Comparison of ENCODE assay signal across 31 mouse cellular contexts in genomic region chr15:13194048-13194447, GRCm38 (mm10). TPM values are rescaled to one million over a fixed set of nuclear protein-coding genes. Genes with fewer than 3 reads are reported as not detected.
DNase-seq lines count a peak whose midpoint lies in the region; ATAC-seq and TF ChIP-seq lines count a peak whose summit lies in the region.
"Had no signal": no experiment of that assay in that cellular context is flagged by ENCODE, and none has a peak within 500 bp of the region (broad histone marks: within the 10 kb centered on the region; RNA-seq: fewer than 3 reads in every experiment).

No protein-coding gene starts in this region.

- no peak for DNase-seq in hindbrain, embryonic 14.5 days (ENCODE audit: low spot score)
- DNase-seq in midbrain, embryonic 11.5 days (ENCODE audit: low spot score, missing footprints), result peak; percentile 68
- DNase-seq in midbrain, postnatal 0 days (ENCODE audit: low spot score), result no peak
- no peak for DNase-seq in midbrain, embryonic 10.5 days (ENCODE audit: low spot score)
- no peak for DNase-seq in MEL (ENCODE audit: low read depth, low spot score)
- DNase-seq in heart, postnatal 25 days (ENCODE audit: low spot score), result no peak
- DNase-seq: adrenal gland, adult 8-10 months; adrenal gland, postnatal 25 days; cerebellum, adult 11-12 months; cerebellum, adult 8-10 months; cerebellum, postnatal 10 days; cerebellum, postnatal 36 days; embryo, embryonic 11 days; forebrain, postnatal 0 days; gastrocnemius, adult 2 months; gastrocnemius, postnatal 14 days; heart, adult 18-20 months; heart, postnatal 14 days had no signal

- H3K27me3 ChIP-seq in hindbrain, embryonic 14.5 days (ENCODE audit: control insufficient read depth, insufficient read depth, low read length), result no peaks in the 10 kb centered on the region
- no peaks in the 10 kb centered on the region for H3K27me3 ChIP-seq in hindbrain, embryonic 13.5 days
- H3K27me3 ChIP-seq in midbrain, embryonic 11.5 days (ENCODE audit: control insufficient read depth, insufficient read depth, low read length), result no peaks in the 10 kb centered on the region
- H3K27me3 ChIP-seq in midbrain, postnatal 0 days (ENCODE audit: insufficient read depth, low read length), result no peaks in the 10 kb centered on the region
- no peaks in the 10 kb centered on the region for H3K27me3 ChIP-seq in midbrain, embryonic 15.5 days (replicated peaks)
- H3K27me3 ChIP-seq in midbrain, embryonic 10.5 days (ENCODE audit: low read depth, poor library complexity, severe bottlenecking), result no peaks in the 10 kb centered on the region
- no peaks in the 10 kb centered on the region for H3K27me3 ChIP-seq in MEL (ENCODE audit: control insufficient read depth in 1 of 2, insufficient read depth in 2 of 2, low read length in 2 of 2)
- H3K27me3 ChIP-seq: embryonic facial prominence, embryonic 13.5 days; heart, embryonic 13.5 days; hindbrain, embryonic 12.5 days had no signal

- H3K4me3 ChIP-seq in hindbrain, embryonic 14.5 days (replicated peaks; ENCODE audit: low read length), result no peak overlapping the region
- H3K4me3 ChIP-seq in hindbrain, embryonic 13.5 days, result no peak overlapping the region
- H3K4me3 ChIP-seq in midbrain, embryonic 11.5 days (ENCODE audit: low read depth, low read length), result no peak overlapping the region
- no peak overlapping the region for H3K4me3 ChIP-seq in midbrain, postnatal 0 days (ENCODE audit: low read depth, low read length)
- no peak overlapping the region for H3K4me3 ChIP-seq in midbrain, embryonic 15.5 days
- no peak overlapping the region for H3K4me3 ChIP-seq in midbrain, embryonic 10.5 days
- no peak overlapping the region for H3K4me3 ChIP-seq in MEL (ENCODE audit: control insufficient read depth in 1 of 2, insufficient read depth in 1 of 2, low read depth in 2 of 2, low read length in 2 of 2)
- H3K4me3 ChIP-seq: embryonic facial prominence, embryonic 10.5 days; embryonic facial prominence, embryonic 13.5 days; erythroblast, embryonic 14.5 days; gastrocnemius, adult 2 months; heart, embryonic 10.5 days; heart, embryonic 13.5 days; hindbrain, embryonic 12.5 days had no signal

- H3K4me1 ChIP-seq in hindbrain, embryonic 14.5 days (replicated peaks; ENCODE audit: control insufficient read depth, insufficient read depth, low read length), result no peaks in the 10 kb centered on the region
- H3K4me1 ChIP-seq in hindbrain, embryonic 13.5 days (replicated peaks), result no peaks in the 10 kb centered on the region
- no peaks in the 10 kb centered on the region for H3K4me1 ChIP-seq in midbrain, embryonic 11.5 days (ENCODE audit: control insufficient read depth, insufficient read depth, low read length)
- H3K4me1 ChIP-seq in midbrain, postnatal 0 days (ENCODE audit: insufficient read depth, low read length), result no peaks in the 10 kb centered on the region
- H3K4me1 ChIP-seq in midbrain, embryonic 15.5 days, result no peaks in the 10 kb centered on the region
- H3K4me1 ChIP-seq in midbrain, embryonic 10.5 days, result peaks cover 6% of the 10 kb centered on the region; the same call in 1 of the 2 replicates
- H3K4me1 ChIP-seq in MEL (ENCODE audit: control insufficient read depth in 1 of 2, insufficient read depth in 2 of 2, low read length in 2 of 2), result no peaks in the 10 kb centered on the region
- H3K4me1 ChIP-seq: embryonic facial prominence, embryonic 10.5 days; embryonic facial prominence, embryonic 13.5 days; heart, embryonic 10.5 days; hindbrain, embryonic 12.5 days had no signal

- no peaks in the 10 kb centered on the region for H3K9me3 ChIP-seq in hindbrain, embryonic 14.5 days (ENCODE audit: control insufficient read depth, low read length)
- H3K9me3 ChIP-seq in hindbrain, embryonic 13.5 days, result no peaks in the 10 kb centered on the region
- H3K9me3 ChIP-seq in midbrain, embryonic 11.5 days (ENCODE audit: control insufficient read depth, low read length), result no peaks in the 10 kb centered on the region
- H3K9me3 ChIP-seq in midbrain, postnatal 0 days (ENCODE audit: low read length), result no peaks in the 10 kb centered on the region
- no peaks in the 10 kb centered on the region for H3K9me3 ChIP-seq in midbrain, embryonic 15.5 days
- no peaks in the 10 kb centered on the region for H3K9me3 ChIP-seq in midbrain, embryonic 10.5 days (replicated peaks)
- no peaks in the 10 kb centered on the region for H3K9me3 ChIP-seq in MEL (replicated peaks; ENCODE audit: insufficient read depth, low read length)
- H3K9me3 ChIP-seq: embryonic facial prominence, embryonic 10.5 days; embryonic facial prominence, embryonic 13.5 days; heart, embryonic 10.5 days; heart, embryonic 13.5 days; hindbrain, embryonic 12.5 days had no signal

- no peak overlapping the region for H3K27ac ChIP-seq in hindbrain, embryonic 14.5 days
- H3K27ac ChIP-seq in hindbrain, embryonic 13.5 days, result no peak overlapping the region
- H3K27ac ChIP-seq in midbrain, embryonic 11.5 days (ENCODE audit: low read depth, low read length), result no peak overlapping the region
- H3K27ac ChIP-seq in midbrain, postnatal 0 days (ENCODE audit: low read depth, low read length), result no peak overlapping the region
- no peak overlapping the region for H3K27ac ChIP-seq in midbrain, embryonic 15.5 days
- no peak overlapping the region for H3K27ac ChIP-seq in midbrain, embryonic 10.5 days (replicated peaks)
- H3K27ac ChIP-seq in MEL (ENCODE audit: control insufficient read depth, low read depth, low read length), result no peak overlapping the region
- H3K27ac ChIP-seq: embryonic facial prominence, embryonic 10.5 days; embryonic facial prominence, embryonic 13.5 days; gastrocnemius, adult 2 months; heart, embryonic 10.5 days; heart, embryonic 13.5 days; hindbrain, embryonic 12.5 days; hindbrain, postnatal 0 days had no signal

- no peak for TF ChIP-seq POLR2A in MEL (IDR thresholded peaks at IDR 0.05; ENCODE audit: control insufficient read depth in 1 of 2, insufficient read depth in 1 of 2, low read depth in 1 of 2, low read length in 2 of 2, poor library complexity in 1 of 2)

- no peak for TF ChIP-seq EP300 in MEL (IDR thresholded peaks at IDR 0.05; ENCODE audit: low read depth in 1 of 2, low read length in 2 of 2)

- H3K4me2 ChIP-seq in hindbrain, embryonic 14.5 days (replicated peaks), result no peak overlapping the region
- H3K4me2 ChIP-seq in hindbrain, embryonic 13.5 days, result no peak overlapping the region
- H3K4me2 ChIP-seq in midbrain, embryonic 11.5 days, result no peak overlapping the region
- H3K4me2 ChIP-seq in midbrain, postnatal 0 days (ENCODE audit: low read depth, low read length, poor library complexity, severe bottlenecking), result no peak overlapping the region
- H3K4me2 ChIP-seq in midbrain, embryonic 15.5 days, result no peak overlapping the region
- H3K4me2 ChIP-seq: embryonic facial prominence, embryonic 13.5 days; heart, embryonic 13.5 days; hindbrain, embryonic 12.5 days had no signal

- no peaks in the 10 kb centered on the region for H3K36me3 ChIP-seq in hindbrain, embryonic 14.5 days (replicated peaks; ENCODE audit: control insufficient read depth, insufficient read depth)
- no peaks in the 10 kb centered on the region for H3K36me3 ChIP-seq in hindbrain, embryonic 13.5 days
- no peaks in the 10 kb centered on the region for H3K36me3 ChIP-seq in midbrain, embryonic 11.5 days (ENCODE audit: control insufficient read depth, insufficient read depth, low read length)
- H3K36me3 ChIP-seq in midbrain, postnatal 0 days (ENCODE audit: insufficient read depth, low read length), result no peaks in the 10 kb centered on the region
- no peaks in the 10 kb centered on the region for H3K36me3 ChIP-seq in midbrain, embryonic 15.5 days (replicated peaks)
- no peaks in the 10 kb centered on the region for H3K36me3 ChIP-seq in midbrain, embryonic 10.5 days
- no peaks in the 10 kb centered on the region for H3K36me3 ChIP-seq in MEL (ENCODE audit: control insufficient read depth in 1 of 2, insufficient read depth in 2 of 2, low read length in 2 of 2)
- H3K36me3 ChIP-seq: embryonic facial prominence, embryonic 10.5 days; embryonic facial prominence, embryonic 13.5 days; heart, embryonic 10.5 days; heart, embryonic 13.5 days; hindbrain, embryonic 12.5 days had no signal

- TF ChIP-seq RAD21 in MEL (IDR thresholded peaks at IDR 0.05; ENCODE audit: low read depth, low read length), result no peak

- 0 out of 2 replicates have a peak, but pooled peaks have one; percentile 26 for ATAC-seq in hindbrain, embryonic 14.5 days (ENCODE audit: low FRiP score)
- no peak for ATAC-seq in hindbrain, embryonic 13.5 days (ENCODE audit: low FRiP score)
- no peak for ATAC-seq in midbrain, embryonic 11.5 days (ENCODE audit: low FRiP score)
- no peak for ATAC-seq in midbrain, postnatal 0 days (ENCODE audit: low FRiP score)
- 0 out of 2 replicates have a peak, but pooled peaks have one; percentile 24 for ATAC-seq in midbrain, embryonic 15.5 days (replicated peaks)
- ATAC-seq: activated CD4-positive, CD25-positive, alpha-beta regulatory T cell, adult 4 months; CD4-positive, CD25-positive, alpha-beta regulatory T cell, adult 4 months; forebrain, embryonic 14.5 days; forebrain, postnatal 0 days; hindbrain, postnatal 0 days had no signal

- intact Hi-C loops in heart, postnatal 25 days (cut with DNase I), result no loop called here

- TF ChIP-seq CTCF in midbrain, postnatal 0 days (IDR thresholded peaks at IDR 0.05), result no peak
- TF ChIP-seq CTCF in MEL (IDR thresholded peaks at IDR 0.05 in 2 of 3, conservative IDR thresholded peaks at IDR 0.05 in 1 of 3; ENCODE audit: control insufficient read depth in 1 of 3, insufficient read depth in 1 of 3, low read depth in 2 of 3, low read length in 3 of 3, poor library complexity in 1 of 3, severe bottlenecking in 1 of 3), result no peak

- no peaks in the 10 kb centered on the region for H3K79me2 ChIP-seq in MEL (ENCODE audit: control insufficient read depth, insufficient read depth, low read length, poor library complexity)

- H3K9ac ChIP-seq in hindbrain, embryonic 14.5 days, result no peak overlapping the region
- H3K9ac ChIP-seq in hindbrain, embryonic 13.5 days, result no peak overlapping the region
- H3K9ac ChIP-seq in midbrain, embryonic 11.5 days (ENCODE audit: low read length), result no peak overlapping the region
- H3K9ac ChIP-seq in midbrain, postnatal 0 days (replicated peaks; ENCODE audit: low read length, poor library complexity, severe bottlenecking), result no peak overlapping the region
- no peak overlapping the region for H3K9ac ChIP-seq in midbrain, embryonic 15.5 days
- no peak overlapping the region for H3K9ac ChIP-seq in MEL (ENCODE audit: control insufficient read depth, low read depth, low read length, poor library complexity, severe bottlenecking)
- H3K9ac ChIP-seq: embryonic facial prominence, embryonic 13.5 days; forebrain, postnatal 0 days; heart, embryonic 13.5 days; hindbrain, embryonic 12.5 days had no signal

RNA-seq across cellular contexts. Expression of gene Cdh6, which starts 20.6 kb away (rescaled TPM):
- 18.2 and 18.4 TPM in 2 replicates for polyA plus RNA-seq in hindbrain, embryonic 14.5 days (2014; fragmentation: Nextera tagmentation; extraction: Ambion mirVana)
- 13.7 and 14.4 TPM in 2 replicates for polyA plus RNA-seq in hindbrain, embryonic 13.5 days (2015; fragmentation: Nextera tagmentation; extraction: Ambion mirVana)
- 7.4 and 8.8 TPM in 2 replicates for polyA plus RNA-seq in midbrain, embryonic 11.5 days (2014; fragmentation: Nextera tagmentation; extraction: Ambion mirVana)
- 20.1 and 23.2 TPM in 2 replicates for total RNA-seq in midbrain, postnatal 0 days (2014; rRNA removed)
- polyA plus RNA-seq in midbrain, postnatal 0 days (2015; fragmentation: Nextera tagmentation; extraction: Ambion mirVana), result 18.0 and 18.1 TPM in 2 replicates
- 13.9 and 15.8 TPM in 2 replicates for polyA plus RNA-seq in midbrain, embryonic 15.5 days (2015; fragmentation: Nextera tagmentation; extraction: Ambion mirVana)
- 11.8 and 15.1 TPM in 2 replicates for polyA plus RNA-seq in midbrain, embryonic 10.5 days (2016; fragmentation: Nextera tagmentation; extraction: Ambion mirVana)
- not detected in 2 replicates for total RNA-seq in MEL (2012; rRNA removed)
- polyA plus RNA-seq in MEL (2012; ENCODE audit: insufficient read depth in 1 of 2, insufficient read length in 2 of 2, low read depth in 1 of 2, low replicate concordance in 2 of 2, missing spikeins in 1 of 2), result not detected
- 1 to 10 TPM in 1 of 2 experiments, under 1 TPM in 1; 0.34 to 1.1 TPM for total RNA-seq in heart, postnatal 25 days (2021)
- total RNA-seq: hematopoietic stem cell, adult 5-6 weeks had no signal
- polyA plus RNA-seq: erythroblast, embryonic 14.5 days had no signal

Comparison
In these comparisons a context has a peak if more than half of its experiments do, and no peak if none do; other contexts are left out.
1. ATAC-seq: peak in hindbrain, embryonic 14.5 days (single experiment) and midbrain, embryonic 15.5 days (single experiment); none in hindbrain, embryonic 13.5 days (single experiment), midbrain, embryonic 11.5 days (single experiment) and midbrain, postnatal 0 days (single experiment).